Mouse (Mus musculus): ENCODE measurements at regions not wholly inside any gene's neighbourhood (a gene's known extent, or its start where the extent isn't known, plus 50 kb on each side); places are given as distances from the start of the nearest gene placed in this dataset.
A peak's percentile ranks its signal among the peaks of the same experiment; 100 is the strongest.

GRCm38 (mm10) chr10:111829291-111829690, 143.2 kb upstream of the Krr1 start:
- H3K9me3 ChIP-seq: no peaks in the 10 kb centered on the region
- no peaks in the 10 kb centered on the region for H3K36me3 ChIP-seq
- H3K27me3 ChIP-seq (replicated peaks): no peaks in the 10 kb centered on the region
- no peak overlapping the region for H3K4me2 ChIP-seq
- no peak for ATAC-seq (ENCODE audit: insufficient read depth, low FRiP score, low read depth)
- H3K4me1 ChIP-seq: no peaks in the 10 kb centered on the region
- no peak overlapping the region for H3K27ac ChIP-seq
- H3K9ac ChIP-seq: no peak overlapping the region
- H3K4me3 ChIP-seq (replicated peaks): no peak overlapping the region
- WGBS: 96% methylated on average over 2 of the region's 2 CpGs

- Histone ChIP-seq H3K9me3 (no peaks in the 10 kb centered on the region), H3K4me1 (peaks cover 2% of the 10 kb centered on the region; the same call in 1 of the 2 replicates), H3K27me3 (replicated peaks) (no peaks in the 10 kb centered on the region), H3K4me2 (no peak overlapping the region), H3K9ac (no peak overlapping the region), H3K4me3 (replicated peaks) (no peak overlapping the region), H3K27ac (no peak overlapping the region), H3K36me3 (no peaks in the 10 kb centered on the region)
- no peak for ATAC-seq (ENCODE audit: insufficient read depth, low FRiP score, low read depth)
- 48% methylated on average over 1 of the region's 1 CpGs for WGBS
Observed at GRCm38 (mm10) chr10:111831105-111831504, 141.4 kb upstream of the Krr1 start.

- ATAC-seq (ENCODE audit: insufficient read depth, low FRiP score, low read depth): no peak
- H3K27me3 ChIP-seq (replicated peaks): no peaks in the 10 kb centered on the region
Observed at GRCm38 (mm10) chr10:111833611-111834010, 138.9 kb upstream of the Krr1 start.

GRCm38 (mm10) chr10:111834280-111834679, 138.2 kb upstream of the Krr1 start:
- WGBS: 55% methylated on average over 5 of the region's 5 CpGs
- no peak overlapping the region for H3K4me3 ChIP-seq (replicated peaks)
- peak overlapping the region; percentile 59 for H3K27ac ChIP-seq
- no peaks in the 10 kb centered on the region for H3K9me3 ChIP-seq
- H3K4me2 ChIP-seq: no peak overlapping the region
- peaks cover 2% of the 10 kb centered on the region; the same call in 1 of the 2 replicates for H3K4me1 ChIP-seq
- no peak overlapping the region for H3K9ac ChIP-seq
- H3K36me3 ChIP-seq: no peaks in the 10 kb centered on the region
- H3K27me3 ChIP-seq (replicated peaks): no peaks in the 10 kb centered on the region
- ATAC-seq (ENCODE audit: insufficient read depth, low FRiP score, low read depth): no peak

More at GRCm38 (mm10) chr10:111833611-111834010, 138.9 kb upstream of the Krr1 start:
- WGBS: 93% methylated on average over 2 of the region's 2 CpGs
- H3K9ac ChIP-seq: no peak overlapping the region
- no peak overlapping the region for H3K4me2 ChIP-seq
- no peaks in the 10 kb centered on the region for H3K9me3 ChIP-seq
- H3K4me3 ChIP-seq (replicated peaks): no peak overlapping the region
- H3K36me3 ChIP-seq: no peaks in the 10 kb centered on the region
- no peak overlapping the region for H3K27ac ChIP-seq
- H3K4me1 ChIP-seq: peaks cover 2% of the 10 kb centered on the region; the same call in 1 of the 2 replicates

GRCm38 (mm10) chr10:111834925-111835823, 137.3 kb upstream of the Krr1 start:
- Histone ChIP-seq H3K9me3 (no peaks in the 10 kb centered on the region), H3K4me1 (peaks cover 2% of the 10 kb centered on the region; the same call in 1 of the 2 replicates), H3K4me2 (no peak overlapping the region), H3K36me3 (no peaks in the 10 kb centered on the region), H3K9ac (no peak overlapping the region), H3K27me3 (replicated peaks) (no peaks in the 10 kb centered on the region), H3K27ac (peak overlapping the region; percentile 59; the same call in 1 of the 2 replicates), H3K4me3 (replicated peaks) (no peak overlapping the region)
- 52% methylated on average over 11 of the region's 11 CpGs for whole genome bisulfite sequencing
- peak; percentile 85; the same call in 1 of the 2 replicates for ATAC-seq (ENCODE audit: insufficient read depth, low FRiP score, low read depth)

GRCm38 (mm10) chr10:111836191-111836590, 136.3 kb upstream of the Krr1 start:
- Histone ChIP-seq H3K9me3 (no peaks in the 10 kb centered on the region), H3K9ac (no peak overlapping the region), H3K4me3 (replicated peaks) (no peak overlapping the region), H3K27me3 (replicated peaks) (no peaks in the 10 kb centered on the region), H3K4me1 (peaks cover 2% of the 10 kb centered on the region; the same call in 1 of the 2 replicates), H3K27ac (no peak overlapping the region), H3K4me2 (no peak overlapping the region), H3K36me3 (no peaks in the 10 kb centered on the region)
- 70% methylated on average over 5 of the region's 5 CpGs for WGBS
- ATAC-seq (ENCODE audit: insufficient read depth, low FRiP score, low read depth): no peak

- Histone ChIP-seq H3K4me1 (peaks cover 2% of the 10 kb centered on the region; the same call in 1 of the 2 replicates), H3K27me3 (replicated peaks) (no peaks in the 10 kb centered on the region), H3K4me2 (no peak overlapping the region), H3K9me3 (no peaks in the 10 kb centered on the region), H3K36me3 (no peaks in the 10 kb centered on the region), H3K4me3 (replicated peaks) (no peak overlapping the region), H3K9ac (no peak overlapping the region), H3K27ac (no peak overlapping the region)
- 62% methylated on average over 4 of the region's 4 CpGs for WGBS
- ATAC-seq (ENCODE audit: insufficient read depth, low FRiP score, low read depth): no peak
Observed at GRCm38 (mm10) chr10:111836802-111837201, 135.7 kb upstream of the Krr1 start.

GRCm38 (mm10) chr10:111842321-111842775, 130.1 kb upstream of the Krr1 start:
- no peak overlapping the region for H3K9ac ChIP-seq
- H3K27ac ChIP-seq: no peak overlapping the region
- H3K4me3 ChIP-seq (replicated peaks): no peak overlapping the region
- no peaks in the 10 kb centered on the region for H3K9me3 ChIP-seq
- WGBS: 56% methylated on average over 11 of the region's 11 CpGs
- H3K36me3 ChIP-seq: no peaks in the 10 kb centered on the region
- no peak overlapping the region for H3K4me2 ChIP-seq
- no peak for ATAC-seq (ENCODE audit: insufficient read depth, low FRiP score, low read depth)
- no peaks in the 10 kb centered on the region for H3K4me1 ChIP-seq
- H3K27me3 ChIP-seq (replicated peaks): no peaks in the 10 kb centered on the region

- Histone ChIP-seq H3K4me3 (replicated peaks) (no peak overlapping the region), H3K4me2 (no peak overlapping the region), H3K27me3 (replicated peaks) (no peaks in the 10 kb centered on the region), H3K9me3 (no peaks in the 10 kb centered on the region), H3K36me3 (no peaks in the 10 kb centered on the region), H3K9ac (no peak overlapping the region), H3K4me1 (no peaks in the 10 kb centered on the region), H3K27ac (no peak overlapping the region; the same call in 1 of the 2 replicates)
- 66% methylated on average over 7 of the region's 7 CpGs for WGBS
- ATAC-seq (ENCODE audit: insufficient read depth, low FRiP score, low read depth): no peak
Observed at GRCm38 (mm10) chr10:111842896-111843295, 129.6 kb upstream of the Krr1 start.

GRCm38 (mm10) chr10:111843301-111843700, 129.2 kb upstream of the Krr1 start:
- Histone ChIP-seq H3K4me3 (replicated peaks) (no peak overlapping the region), H3K27me3 (replicated peaks) (no peaks in the 10 kb centered on the region), H3K36me3 (no peaks in the 10 kb centered on the region), H3K9me3 (no peaks in the 10 kb centered on the region), H3K9ac (no peak overlapping the region), H3K27ac (no peak overlapping the region; the same call in 1 of the 2 replicates), H3K4me1 (no peaks in the 10 kb centered on the region), H3K4me2 (no peak overlapping the region)
- WGBS: 73% methylated on average over 9 of the region's 9 CpGs
- no peak for ATAC-seq (ENCODE audit: insufficient read depth, low FRiP score, low read depth)

- H3K9ac ChIP-seq: no peak overlapping the region
- H3K27ac ChIP-seq: no peak overlapping the region
- 86% methylated on average over 10 of the region's 10 CpGs for WGBS
Observed at GRCm38 (mm10) chr10:111844144-111844543, 128.3 kb upstream of the Krr1 start.

GRCm38 (mm10) chr10:111845946-111846345, 126.5 kb upstream of the Krr1 start:
- no peaks in the 10 kb centered on the region for H3K4me1 ChIP-seq
- WGBS: 89% methylated on average over 2 of the region's 2 CpGs
- ATAC-seq (ENCODE audit: insufficient read depth, low FRiP score, low read depth): no peak
- H3K4me2 ChIP-seq: no peak overlapping the region
- no peak overlapping the region for H3K4me3 ChIP-seq (replicated peaks)
- H3K9me3 ChIP-seq: no peaks in the 10 kb centered on the region
- H3K27me3 ChIP-seq (replicated peaks): no peaks in the 10 kb centered on the region
- no peaks in the 10 kb centered on the region for H3K36me3 ChIP-seq
- H3K9ac ChIP-seq: no peak overlapping the region
- H3K27ac ChIP-seq: no peak overlapping the region

More at GRCm38 (mm10) chr10:111844144-111844543, 128.3 kb upstream of the Krr1 start:
- H3K4me3 ChIP-seq (replicated peaks): no peak overlapping the region
- no peaks in the 10 kb centered on the region for H3K36me3 ChIP-seq
- H3K27me3 ChIP-seq (replicated peaks): no peaks in the 10 kb centered on the region
- no peak for ATAC-seq (ENCODE audit: insufficient read depth, low FRiP score, low read depth)
- no peaks in the 10 kb centered on the region for H3K4me1 ChIP-seq
- no peak overlapping the region for H3K4me2 ChIP-seq
- H3K9me3 ChIP-seq: no peaks in the 10 kb centered on the region

Data from stomach, embryonic 15.5 days (tissue).